Mouse (Mus musculus) liver, embryonic 11.5 days (tissue): ENCODE measurements around the gene Rin1. TPM values are rescaled to one million over a fixed set of nuclear protein-coding genes. Genes with fewer than 3 reads are reported as not detected.

ENCODE experiments used
- ATAC-seq: fragments of 200-750 bp; cut with Nextera tagmentation; replicated peaks from 2 replicates; pipeline ENCODE4 v1.8.0; 2017; ENCODE audit warnings: moderate number of reproducible peaks, mild to moderate bottlenecking, moderate TSS enrichment, moderate library complexity; ENCODE audit not compliant: low FRiP score
- DNase-seq: peaks from one replicate; pipeline ENCODE4 v3.0.0-alpha.2; 2017; ENCODE audit warnings: low spot score
- H3K27ac ChIP-seq: fragments of 300-500 bp; sonication (generic); 2 replicates; pipeline ENCODE4 v1.5.1; 2014; ENCODE audit warnings: mild to moderate bottlenecking, low read depth, low read length, control low read depth
- H3K27me3 ChIP-seq: fragments of 300-500 bp; sonication (generic); replicated peaks from 2 replicates; pipeline ENCODE4 v1.6.1; 2014; ENCODE audit warnings: low read length, mixed read lengths; ENCODE audit not compliant: control insufficient read depth, insufficient read depth
- H3K36me3 ChIP-seq: fragments of 300-500 bp; sonication (generic); 2 replicates; pipeline ENCODE4 v1.6.1; 2014; ENCODE audit warnings: mild to moderate bottlenecking, low read length, moderate library complexity, mixed read lengths; ENCODE audit not compliant: control insufficient read depth, insufficient read depth
- H3K4me1 ChIP-seq: fragments of 300-500 bp; sonication (generic); replicated peaks from 2 replicates; pipeline ENCODE4 v1.6.1; 2014; ENCODE audit warnings: low read length, mixed read lengths; ENCODE audit not compliant: control insufficient read depth, insufficient read depth
- H3K4me2 ChIP-seq: fragments of 300-500 bp; sonication (generic); 2 replicates; pipeline ENCODE4 v1.6.1; 2014; ENCODE audit warnings: mild to moderate bottlenecking, control low read depth, moderate library complexity
- H3K4me3 ChIP-seq: fragments of 300-500 bp; sonication (generic); 2 replicates; pipeline ENCODE4 v1.5.1; 2014; ENCODE audit warnings: low read depth, low read length, control low read depth
- H3K9ac ChIP-seq: fragments of 300-500 bp; sonication (generic); 2 replicates; pipeline ENCODE4 v1.6.1; 2014; ENCODE audit warnings: low read depth, low read length, control low read depth
- H3K9me3 ChIP-seq: fragments of 300-500 bp; sonication (generic); 2 replicates; pipeline ENCODE4 v1.6.1; 2016; ENCODE audit warnings: low read length, inconsistent platforms, mixed read lengths; ENCODE audit not compliant: control insufficient read depth
- WGBS: fragments of 180-500 bp; shearing (Covaris S2); extraction: QIAGEN DNeasy Blood & Tissue Kit; methylation state at CpG from one replicate; pipeline ENCODE4 v1.1.7; 2014; 5-methylcytosine and 5-hydroxymethylcytosine counted together
- polyA plus RNA-seq: library from polyadenylated mRNA; unstranded; fragments of >200 nt; fragmentation: Nextera tagmentation; extraction: Ambion mirVana; gene quantifications from 2 replicates; pipeline ENCODE4 v1.2.1, GENCODE M21; 2014

Rin1 gene
- polyA plus RNA-seq, 1 experiment from 2014 or later: 1.4 TPM

- DNase-seq: peak; percentile 74
- H3K36me3 ChIP-seq: peaks cover 19% of the 10 kb centered on the region
- ATAC-seq: peak; percentile 71
- H3K4me1 ChIP-seq: peaks cover 38% of the 10 kb centered on the region
- 6% methylated on average over 43 of the region's 48 CpGs for WGBS
- H3K4me2 ChIP-seq: peak within 1 kb of the TSS; percentile 90
- H3K4me3 ChIP-seq: peak within 1 kb of the TSS; percentile 45
- peaks cover 2% of the 10 kb centered on the region; the same call in 1 of the 2 replicates for H3K27me3 ChIP-seq
- H3K9me3 ChIP-seq: no peaks in the 10 kb centered on the region
- 0 out of 2 replicates have a peak within 1 kb of the TSS, but pooled peaks have one; percentile 29 for H3K27ac ChIP-seq
- peak within 1 kb of the TSS; percentile 63 for H3K9ac ChIP-seq
Measured at GRCm38 (mm10) chr19:5098363-5099143, 48.3 kb downstream of the Rin1 start, which contains the start of gene Cnih2. TSS of gene Cnih2 (minus strand) at chr19:5098521.

GRCm38 (mm10) chr19:5106074-5106473 lies 55.8 kb downstream of the Rin1 start:
- Histone ChIP-seq H3K9ac (peak overlapping the region; percentile 89), H3K27ac (peak overlapping the region; percentile 90), H3K4me3 (peak overlapping the region; percentile 87), H3K36me3 (peaks cover 32% of the 10 kb centered on the region), H3K9me3 (no peaks in the 10 kb centered on the region), H3K4me2 (peak overlapping the region; percentile 78), H3K4me1 (peaks cover 23% of the 10 kb centered on the region), H3K27me3 (no peaks in the 10 kb centered on the region)
- WGBS: 8% methylated on average over 9 of the region's 9 CpGs
- DNase-seq (peak; percentile 31), ATAC-seq (no peak)

Other genes with a start within 250 kb of the Rin1 start
- 19.4 and 30.1 TPM in 2 replicates for gene Gm21992, start 238.9 kb upstream of the Rin1 start, polyA plus RNA-seq
- 92.4 and 104 TPM in 2 replicates for gene Rbm14, start 238.8 kb upstream of the Rin1 start, polyA plus RNA-seq
- 46.2 and 49.8 TPM in 2 replicates for gene Ccs, start 211.1 kb upstream of the Rin1 start, polyA plus RNA-seq
- 0.05 TPM in 1 of 2 replicates, not detected in the other for gene Ccdc87, start 211.1 kb upstream of the Rin1 start, polyA plus RNA-seq
- 13.2 and 13.3 TPM in 2 replicates for gene Ctsf, start 195.4 kb upstream of the Rin1 start, polyA plus RNA-seq
- 1.9 and 2.1 TPM in 2 replicates for gene Actn3, start 172.6 kb upstream of the Rin1 start, polyA plus RNA-seq
- 12.2 and 13.6 TPM in 2 replicates for gene Zdhhc24, start 171.8 kb upstream of the Rin1 start, polyA plus RNA-seq
- gene Bbs1, start 143.9 kb upstream of the Rin1 start, polyA plus RNA-seq: 1.2 and 2.5 TPM in 2 replicates
- 114 and 131 TPM in 2 replicates for gene Dpp3, start 122.2 kb upstream of the Rin1 start, polyA plus RNA-seq
- 0.34 and 0.39 TPM in 2 replicates for gene Peli3, start 107.4 kb upstream of the Rin1 start, polyA plus RNA-seq
- gene Mrpl11, start 88.3 kb upstream of the Rin1 start, polyA plus RNA-seq: 138 and 139 TPM in 2 replicates
- gene Npas4, start 60.2 kb upstream of the Rin1 start, polyA plus RNA-seq: 0.04 TPM in 1 of 2 replicates, not detected in the other
- gene Slc29a2, start 26.6 kb upstream of the Rin1 start, polyA plus RNA-seq: 6.2 and 6.6 TPM in 2 replicates
- gene B4gat1, start 11.7 kb upstream of the Rin1 start, polyA plus RNA-seq: 19.1 and 21.3 TPM in 2 replicates
- 1.1 TPM in 2 replicates for gene AC124502.3, start 11.6 kb upstream of the Rin1 start, polyA plus RNA-seq
- gene Brms1, start 9.1 kb upstream of the Rin1 start, polyA plus RNA-seq: 61.2 and 61.3 TPM in 2 replicates
- gene Cd248, start 17.6 kb downstream of the Rin1 start, polyA plus RNA-seq: 28.6 and 29.3 TPM in 2 replicates
- gene Tmem151a, start 35.0 kb downstream of the Rin1 start, polyA plus RNA-seq: 2.6 TPM in 2 replicates
- gene Yif1a, start 38.1 kb downstream of the Rin1 start, polyA plus RNA-seq: 77.8 and 83.4 TPM in 2 replicates
- gene Cnih2, start 48.0 kb downstream of the Rin1 start, polyA plus RNA-seq: 8.4 and 9.5 TPM in 2 replicates
- gene Rab1b, start 56.6 kb downstream of the Rin1 start, polyA plus RNA-seq: 180 and 185 TPM in 2 replicates
- gene Klc2, start 68.1 kb downstream of the Rin1 start, polyA plus RNA-seq: 7.3 and 8.3 TPM in 2 replicates
- gene Pacs1, start 222.6 kb downstream of the Rin1 start, polyA plus RNA-seq: 27.0 and 30.3 TPM in 2 replicates
- 285 and 290 TPM in 2 replicates for gene Sf3b2, start 245.0 kb downstream of the Rin1 start, polyA plus RNA-seq
- gene Gal3st3, start 247.8 kb downstream of the Rin1 start, polyA plus RNA-seq: 1.6 and 2.1 TPM in 2 replicates